Mouse (Mus musculus) erythroid progenitor cell, adult 5-6 weeks (primary cell): ENCODE results near the gene Zfp112. TPM values are rescaled to one million over a fixed set of nuclear protein-coding genes. Genes with fewer than 3 reads are reported as not detected.

Source experiments
- ATAC-seq: replicated peaks from 2 replicates; pipeline ENCODE4 v1.8.0; 2016; ENCODE audit warnings: moderate number of reproducible peaks, mild to moderate bottlenecking, moderate TSS enrichment, inconsistent platforms; ENCODE audit not compliant: poor library complexity, low FRiP score, severe bottlenecking
- total RNA-seq, 2 experiments: library from RNA; stranded (forward) in 1 of 2; stranded (reverse) in 1 of 2; fragments of 150-400 nt in 1 of 2; fragments of 186-747, 209-891 nt in 1 of 2; gene quantifications; 2 replicates each; pipeline versions ENCODE4 v1.2.3 to v1.2.4; 2015 to 2017; ENCODE audit warnings: low replicate concordance in 2 of 2

Zfp112 gene
- total RNA-seq, 2 experiments from 2014 or later: 2.3 to 4.2 TPM

DNA sequence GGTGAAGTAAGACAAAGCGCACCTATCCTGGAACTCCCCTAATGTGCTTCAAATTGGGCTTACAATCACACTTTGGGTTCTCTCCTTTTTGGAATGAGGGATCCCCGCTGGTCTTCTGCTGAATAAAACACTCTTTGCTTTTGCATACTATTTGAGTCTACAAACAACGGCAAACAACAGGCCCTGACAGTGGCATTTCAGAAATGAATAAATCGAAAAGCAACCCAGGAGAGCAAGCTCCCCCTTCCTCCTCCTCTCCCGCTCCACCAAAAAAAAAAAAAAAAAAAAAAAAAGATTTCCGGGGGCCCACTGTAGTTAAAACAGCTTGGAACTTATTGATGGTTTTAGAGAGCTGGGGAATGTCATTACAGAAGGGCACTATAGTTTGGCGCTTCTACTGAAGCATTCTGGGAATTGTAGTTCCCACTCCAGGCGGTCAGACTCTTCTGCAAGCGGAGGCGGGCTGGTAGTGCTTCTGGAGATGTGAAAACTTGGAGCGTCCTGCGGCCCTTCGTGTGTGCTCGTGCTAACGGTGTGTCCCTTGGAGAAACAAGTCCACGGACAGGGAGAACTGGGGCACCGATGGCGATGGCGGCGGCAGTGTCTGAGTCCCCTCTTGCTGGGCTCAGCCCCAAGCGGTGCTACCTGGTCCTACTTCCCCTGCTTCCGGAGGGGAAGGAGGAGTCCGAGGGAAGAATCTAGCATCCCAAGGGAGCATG lies 62.7 kb downstream of the Zfp112 start, which contains the start of gene Zfp114:
Gene Zfp114 (plus strand): TSS at position 443 of the 719 bp plus-strand sequence.
- no peak for ATAC-seq

DNA sequence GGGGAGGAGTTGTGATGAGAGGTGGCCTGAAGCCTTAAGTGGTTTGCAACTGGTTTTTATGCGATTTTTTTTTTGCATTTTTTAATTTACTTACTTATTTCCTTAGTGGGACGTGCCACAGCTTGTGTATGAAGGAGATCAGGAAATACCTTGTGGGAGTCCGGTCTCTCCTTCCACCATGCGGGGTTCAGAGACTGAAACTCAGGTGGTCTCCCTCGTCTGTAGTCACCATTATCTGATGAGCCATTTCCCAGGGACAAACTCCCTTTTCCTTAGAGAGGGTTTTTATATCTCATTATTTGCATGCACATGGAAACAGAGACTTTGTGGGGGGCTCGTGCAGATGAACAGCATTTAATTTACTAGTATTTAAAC lies 63.2 kb downstream of the Zfp112 start:
- ATAC-seq: no peak

Other genes starting within 250 kb of the Zfp112 start
- gene Vmn1r177, start 245.9 kb upstream of the Zfp112 start, total RNA-seq (2015; ENCODE audit: low replicate concordance): not detected in 2 replicates
- not detected in 2 replicates for gene Vmn1r177, start 245.9 kb upstream of the Zfp112 start, total RNA-seq (2017; ENCODE audit: low replicate concordance)
- gene Vmn1r178, start 220.3 kb upstream of the Zfp112 start, total RNA-seq (2015; ENCODE audit: low replicate concordance): not detected in 2 replicates
- not detected in 2 replicates for gene Vmn1r178, start 220.3 kb upstream of the Zfp112 start, total RNA-seq (2017; ENCODE audit: low replicate concordance)
- gene Vmn1r179, start 185.3 kb upstream of the Zfp112 start, total RNA-seq (2015; ENCODE audit: low replicate concordance): not detected in 2 replicates
- not detected in 2 replicates for gene Vmn1r179, start 185.3 kb upstream of the Zfp112 start, total RNA-seq (2017; ENCODE audit: low replicate concordance)
- gene Vmn1r180, start 161.7 kb upstream of the Zfp112 start, total RNA-seq (2015; ENCODE audit: low replicate concordance): not detected in 2 replicates
- not detected in 2 replicates for gene Vmn1r180, start 161.7 kb upstream of the Zfp112 start, total RNA-seq (2017; ENCODE audit: low replicate concordance)
- not detected in 2 replicates for gene Vmn1r181, start 137.7 kb upstream of the Zfp112 start, total RNA-seq (2015; ENCODE audit: low replicate concordance)
- not detected in 2 replicates for gene Vmn1r181, start 137.7 kb upstream of the Zfp112 start, total RNA-seq (2017; ENCODE audit: low replicate concordance)
- gene V1rd19, start 110.6 kb upstream of the Zfp112 start, total RNA-seq (2015; ENCODE audit: low replicate concordance): not detected in 2 replicates
- not detected in 2 replicates for gene V1rd19, start 110.6 kb upstream of the Zfp112 start, total RNA-seq (2017; ENCODE audit: low replicate concordance)
- gene Vmn1r183, start 59.1 kb upstream of the Zfp112 start, total RNA-seq (2015; ENCODE audit: low replicate concordance): not detected in 2 replicates
- gene Vmn1r183, start 59.1 kb upstream of the Zfp112 start, total RNA-seq (2017; ENCODE audit: low replicate concordance): not detected in 2 replicates
- 16.6 and 25.2 TPM in 2 replicates for gene Zfp180, start 30.4 kb upstream of the Zfp112 start, total RNA-seq (2015; ENCODE audit: low replicate concordance)
- 19.4 and 20.3 TPM in 2 replicates for gene Zfp180, start 30.4 kb upstream of the Zfp112 start, total RNA-seq (2017; ENCODE audit: low replicate concordance)
- gene Zfp235, start 21.9 kb downstream of the Zfp112 start, total RNA-seq (2015; ENCODE audit: low replicate concordance): 5.4 TPM in 1 of 2 replicates, not detected in the other
- not detected in 2 replicates for gene Zfp235, start 21.9 kb downstream of the Zfp112 start, total RNA-seq (2017; ENCODE audit: low replicate concordance)
- gene Zfp114, start 62.7 kb downstream of the Zfp112 start, total RNA-seq (2015; ENCODE audit: low replicate concordance): 0.42 TPM in 1 of 2 replicates, not detected in the other
- gene Zfp114, start 62.7 kb downstream of the Zfp112 start, total RNA-seq (2017; ENCODE audit: low replicate concordance): not detected in 2 replicates
- 0.72 and 4.2 TPM in 2 replicates for gene Zfp111, start 99.1 kb downstream of the Zfp112 start, total RNA-seq (2015; ENCODE audit: low replicate concordance)
- 0.51 and 1.1 TPM in 2 replicates for gene Zfp111, start 99.1 kb downstream of the Zfp112 start, total RNA-seq (2017; ENCODE audit: low replicate concordance)
- gene Zfp109, start 125.2 kb downstream of the Zfp112 start, total RNA-seq (2015; ENCODE audit: low replicate concordance): 1.3 TPM in 1 of 2 replicates, not detected in the other
- gene Zfp109, start 125.2 kb downstream of the Zfp112 start, total RNA-seq (2017; ENCODE audit: low replicate concordance): 1.3 TPM in 1 of 2 replicates, not detected in the other
- not detected in 2 replicates for gene Zfp108, start 142.5 kb downstream of the Zfp112 start, total RNA-seq (2015; ENCODE audit: low replicate concordance)
- gene Zfp108, start 142.5 kb downstream of the Zfp112 start, total RNA-seq (2017; ENCODE audit: low replicate concordance): not detected in 2 replicates
- gene Zfp93, start 158.1 kb downstream of the Zfp112 start, total RNA-seq (2015; ENCODE audit: low replicate concordance): not detected in 2 replicates
- gene Zfp93, start 158.1 kb downstream of the Zfp112 start, total RNA-seq (2017; ENCODE audit: low replicate concordance): 0.39 and 0.83 TPM in 2 replicates
- gene Zfp61, start 188.9 kb downstream of the Zfp112 start, total RNA-seq (2015; ENCODE audit: low replicate concordance): 1.1 and 2.5 TPM in 2 replicates
- 1.8 TPM in 1 of 2 replicates, not detected in the other for gene Zfp61, start 188.9 kb downstream of the Zfp112 start, total RNA-seq (2017; ENCODE audit: low replicate concordance)
- 0.72 TPM in 1 of 2 replicates, not detected in the other for gene Zfp94, start 204.4 kb downstream of the Zfp112 start, total RNA-seq (2015; ENCODE audit: low replicate concordance)
- gene Zfp94, start 204.4 kb downstream of the Zfp112 start, total RNA-seq (2017; ENCODE audit: low replicate concordance): 0.39 TPM in 1 of 2 replicates, not detected in the other
- gene Tescl, start 221.6 kb downstream of the Zfp112 start, total RNA-seq (2015; ENCODE audit: low replicate concordance): not detected in 2 replicates
- gene Tescl, start 221.6 kb downstream of the Zfp112 start, total RNA-seq (2017; ENCODE audit: low replicate concordance): not detected in 2 replicates
- gene Lypd5, start 236.9 kb downstream of the Zfp112 start, total RNA-seq (2015; ENCODE audit: low replicate concordance): not detected in 2 replicates
- not detected in 2 replicates for gene Lypd5, start 236.9 kb downstream of the Zfp112 start, total RNA-seq (2017; ENCODE audit: low replicate concordance)